Mouse (Mus musculus) lung, embryonic 14.5 days (tissue): Measurements from ENCODE around the gene Hic2. TPM values are rescaled to one million over a fixed set of nuclear protein-coding genes. Genes with fewer than 3 reads are reported as not detected.

Experiments
- ATAC-seq: fragments of 200-750 bp; cut with Nextera tagmentation; 2 replicates; pipeline ENCODE4 v1.8.0; 2017; ENCODE audit warnings: mild to moderate bottlenecking, moderate TSS enrichment, moderate library complexity; ENCODE audit not compliant: insufficient read depth
- DNase-seq: peaks from one replicate; pipeline ENCODE4 v3.0.0-alpha.2; 2015
- H3K27ac ChIP-seq: fragments of 300-500 bp; sonication (generic); 2 replicates; pipeline ENCODE4 v1.5.1; 2014; ENCODE audit warnings: low read depth, mild to moderate bottlenecking, moderate library complexity
- H3K27me3 ChIP-seq: fragments of 300-500 bp; sonication (generic); 2 replicates; pipeline ENCODE4 v1.6.1; 2014; ENCODE audit warnings: low read length, control low read depth; ENCODE audit not compliant: insufficient read depth
- H3K36me3 ChIP-seq: fragments of 300-500 bp; sonication (generic); 2 replicates; pipeline ENCODE4 v1.6.1; 2014; ENCODE audit warnings: control low read depth; ENCODE audit not compliant: insufficient read depth
- H3K4me1 ChIP-seq: fragments of 300-500 bp; sonication (generic); 2 replicates; pipeline ENCODE4 v1.6.1; 2014; ENCODE audit warnings: antibody characterized with exemption, control low read depth; ENCODE audit not compliant: insufficient read depth
- H3K4me2 ChIP-seq: fragments of 300-500 bp; sonication (generic); 2 replicates; pipeline ENCODE4 v1.6.1; 2014; ENCODE audit warnings: mild to moderate bottlenecking
- H3K4me3 ChIP-seq: fragments of 300-500 bp; sonication (generic); 2 replicates; pipeline ENCODE4 v1.5.1; 2014; ENCODE audit warnings: low read depth, low read length
- H3K9ac ChIP-seq: fragments of 300-500 bp; sonication (generic); 2 replicates; pipeline ENCODE4 v1.6.1; 2014
- H3K9me3 ChIP-seq: fragments of 300-500 bp; sonication (generic); 2 replicates; pipeline ENCODE4 v1.6.1; 2016; ENCODE audit warnings: low read depth, low read length, control low read depth
- CTCF ChIP-seq: IDR thresholded peaks from 2 replicates; pipeline ENCODE4 v1.5.1; 2016; ENCODE audit warnings: antibody characterized with exemption, low read depth
- WGBS: fragments of 180-500 bp; shearing (Covaris S2); extraction: QIAGEN DNeasy Blood & Tissue Kit; methylation state at CpG from one replicate; pipeline ENCODE4 v1.1.7; 2014; 5-methylcytosine and 5-hydroxymethylcytosine counted together
- polyA plus RNA-seq: library from polyadenylated mRNA; unstranded; fragments of >200 nt; fragmentation: Nextera tagmentation; extraction: Ambion mirVana; gene quantifications from 2 replicates; pipeline ENCODE4 v1.2.1, GENCODE M21; 2014

The Hic2 gene
- 3.4 and 4.3 TPM in 2 replicates for polyA plus RNA-seq

DNA sequence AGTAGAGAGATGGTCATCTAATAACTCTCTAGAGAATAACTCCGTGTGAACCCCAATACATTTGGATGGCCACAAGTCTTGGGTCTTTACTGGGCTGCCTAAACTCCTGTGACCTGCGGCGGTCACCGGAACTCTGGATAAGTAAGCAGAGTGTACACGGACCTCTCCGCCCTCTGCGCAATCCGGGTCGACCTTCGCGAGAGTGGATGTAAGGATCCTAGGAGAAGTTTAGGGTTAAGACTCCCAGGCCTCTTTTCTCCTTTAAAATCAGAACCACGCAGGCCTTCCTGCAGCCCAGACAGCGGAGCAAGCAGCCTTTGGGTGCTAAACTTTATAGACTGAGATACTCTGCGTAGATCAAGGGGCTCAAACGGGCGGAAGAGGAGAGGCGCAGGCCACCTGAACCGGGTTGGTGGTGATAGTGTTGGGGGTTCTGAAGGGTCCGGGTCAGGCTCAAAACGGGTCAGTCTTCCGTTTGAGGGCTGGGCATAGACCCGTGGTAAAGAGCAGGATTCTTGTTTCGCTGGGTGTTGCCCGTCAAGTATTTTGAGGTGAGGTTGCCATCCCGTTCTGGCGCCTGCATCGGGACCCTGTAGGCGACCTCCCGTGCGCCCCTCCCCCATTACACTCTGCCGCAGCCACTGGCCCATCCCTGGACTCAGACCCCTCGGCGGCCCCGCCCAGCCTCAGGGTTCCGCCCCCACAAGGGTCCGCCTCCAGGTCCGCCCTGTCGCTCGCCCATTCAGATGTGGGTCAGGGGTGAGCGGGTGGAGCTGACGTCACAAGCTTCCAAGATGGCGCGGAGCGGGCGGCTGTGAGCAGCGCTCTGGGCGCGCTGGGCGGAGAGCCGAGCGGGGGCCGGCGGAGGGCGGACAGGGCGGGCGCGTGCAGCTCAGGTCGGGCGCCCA is at the start of gene Hic2:
Gene Hic2 (plus strand): TSS at position 779 of the 908 bp plus-strand sequence.
- Histone ChIP-seq H3K36me3 (no peaks in the 10 kb centered on the region), H3K27me3 (no peaks in the 10 kb centered on the region), H3K9me3 (0 out of 2 replicates have a peak, but pooled peaks cover 3% of the 10 kb centered on the region), H3K4me1 (peaks cover 11% of the 10 kb centered on the region; the same call in 1 of the 2 replicates), H3K27ac (peak within 1 kb of the TSS; percentile 94), H3K9ac (peak within 1 kb of the TSS; percentile 94), H3K4me3 (peak within 1 kb of the TSS; percentile 90), H3K4me2 (peak within 1 kb of the TSS; percentile 78)
- 2% methylated on average over 59 of the region's 59 CpGs for WGBS
- peak; percentile 98 for DNase-seq
- TF ChIP-seq CTCF: no peak
- peak; percentile 97 for ATAC-seq

- no peak overlapping the region for H3K4me2 ChIP-seq
- no peak for TF ChIP-seq CTCF
- no peaks in the 10 kb centered on the region for H3K27me3 ChIP-seq
- H3K36me3 ChIP-seq: peaks cover 14% of the 10 kb centered on the region; the same call in 1 of the 2 replicates
- ATAC-seq (no peak), DNase-seq (no peak)
- no peaks in the 10 kb centered on the region for H3K9me3 ChIP-seq
- H3K4me1 ChIP-seq: no peaks in the 10 kb centered on the region
- H3K4me3 ChIP-seq: no peak overlapping the region
- H3K9ac ChIP-seq: no peak overlapping the region
- no peak overlapping the region for H3K27ac ChIP-seq
Observed at GRCm38 (mm10) chr16:17185475-17185874, 47.9 kb upstream of the Hic2 start.

- Histone ChIP-seq H3K36me3 (peaks cover 19% of the 10 kb centered on the region), H3K27ac (no peak overlapping the region), H3K4me3 (no peak overlapping the region), H3K9me3 (no peaks in the 10 kb centered on the region), H3K4me1 (no peaks in the 10 kb centered on the region), H3K9ac (no peak overlapping the region), H3K27me3 (no peaks in the 10 kb centered on the region), H3K4me2 (no peak overlapping the region)
- ATAC-seq: no peak
- TF ChIP-seq CTCF: no peak
- WGBS: 96% methylated on average over 4 of the region's 4 CpGs
- no peak for DNase-seq
Observed at GRCm38 (mm10) chr16:17193823-17194222, 39.5 kb upstream of the Hic2 start.

- ATAC-seq: no peak
- peaks cover 9% of the 10 kb centered on the region; the same call in 1 of the 2 replicates for H3K36me3 ChIP-seq
- no peaks in the 10 kb centered on the region for H3K27me3 ChIP-seq
- peak overlapping the region; percentile 92 for H3K4me2 ChIP-seq
- peak overlapping the region; percentile 88 for H3K27ac ChIP-seq
- peak; percentile 39 for DNase-seq
- peaks cover 4% of the 10 kb centered on the region; the same call in 1 of the 2 replicates for H3K4me1 ChIP-seq
- peak overlapping the region; percentile 100 for H3K4me3 ChIP-seq
- TF ChIP-seq CTCF: no peak
- WGBS: 3% methylated on average over 24 of the region's 24 CpGs
- no peaks in the 10 kb centered on the region for H3K9me3 ChIP-seq
- H3K9ac ChIP-seq: peak overlapping the region; percentile 100
Observed at GRCm38 (mm10) chr16:17200121-17200952, 33.0 kb upstream of the Hic2 start.

- H3K36me3 ChIP-seq: peaks cover 9% of the 10 kb centered on the region; the same call in 1 of the 2 replicates
- no peak for TF ChIP-seq CTCF
- H3K27me3 ChIP-seq: 0 out of 2 replicates have a peak, but pooled peaks cover under 1% of the 10 kb centered on the region
- peak overlapping the region; percentile 100 for H3K4me3 ChIP-seq
- H3K27ac ChIP-seq: peak overlapping the region; percentile 88
- DNase-seq (peak; percentile 93), ATAC-seq (peak; percentile 86)
- H3K9ac ChIP-seq: peak overlapping the region; percentile 100
- no peaks in the 10 kb centered on the region for H3K9me3 ChIP-seq
- H3K4me2 ChIP-seq: peak overlapping the region; percentile 92
- H3K4me1 ChIP-seq: peaks cover 4% of the 10 kb centered on the region; the same call in 1 of the 2 replicates
- WGBS: under 1% methylated on average over 72 of the region's 72 CpGs
Observed at GRCm38 (mm10) chr16:17200953-17201707, 32.2 kb upstream of the Hic2 start.

GRCm38 (mm10) chr16:17201977-17202376 is 31.4 kb upstream of the Hic2 start:
- no peaks in the 10 kb centered on the region for H3K9me3 ChIP-seq
- no peak overlapping the region for H3K4me2 ChIP-seq
- H3K36me3 ChIP-seq: peaks cover 7% of the 10 kb centered on the region; the same call in 1 of the 2 replicates
- no peak overlapping the region for H3K27ac ChIP-seq
- H3K4me3 ChIP-seq: peak overlapping the region; percentile 100; the same call in 1 of the 2 replicates
- WGBS: 51% methylated on average over 2 of the region's 2 CpGs
- ATAC-seq (peak; percentile 51), DNase-seq (peak; percentile 68)
- H3K4me1 ChIP-seq: peaks cover 4% of the 10 kb centered on the region; the same call in 1 of the 2 replicates
- H3K9ac ChIP-seq: no peak overlapping the region
- peaks cover 7% of the 10 kb centered on the region; the same call in 1 of the 2 replicates for H3K27me3 ChIP-seq
- peak; percentile 58 for TF ChIP-seq CTCF
